In genomic region chr8:119776668-119777245, GRCm38 (mm10) we compare ENCODE assay signal across 10 mouse cellular contexts. TPM values are rescaled to one million over a fixed set of nuclear protein-coding genes. Genes with fewer than 3 reads are reported as not detected.
DNase-seq lines count a peak whose midpoint lies in the region; ATAC-seq and TF ChIP-seq lines count a peak whose summit lies in the region.
"Had no signal": no experiment of that assay in that cellular context is flagged by ENCODE, and none has a peak within 500 bp of the region (broad histone marks: within the 10 kb centered on the region; RNA-seq: fewer than 3 reads in every experiment).

No protein-coding gene starts in this region.

- peaks cover 12% of the 10 kb centered on the region; the same call in 1 of the 2 replicates for H3K36me3 ChIP-seq in forebrain, embryonic 13.5 days (ENCODE audit: poor library complexity, severe bottlenecking)
- H3K36me3 ChIP-seq in forebrain, embryonic 16.5 days (ENCODE audit: control insufficient read depth, insufficient read depth): no peaks in the 10 kb centered on the region
- no peaks in the 10 kb centered on the region for H3K36me3 ChIP-seq in kidney, postnatal 0 days (ENCODE audit: insufficient read depth, low read length)
- no peaks in the 10 kb centered on the region; the same call in 1 of the 2 replicates for H3K36me3 ChIP-seq in kidney, embryonic 14.5 days (ENCODE audit: control insufficient read depth, insufficient read depth, low read length)
- H3K36me3 ChIP-seq in embryonic facial prominence, embryonic 10.5 days (replicated peaks): no peaks in the 10 kb centered on the region; the same call in 1 of the 2 replicates
- no peaks in the 10 kb centered on the region for H3K36me3 ChIP-seq in intestine, embryonic 16.5 days (ENCODE audit: control insufficient read depth, insufficient read depth, low read length)

- no peaks in the 10 kb centered on the region; the same call in 1 of the 2 replicates for H3K27me3 ChIP-seq in forebrain, embryonic 13.5 days
- no peaks in the 10 kb centered on the region; the same call in 1 of the 2 replicates for H3K27me3 ChIP-seq in forebrain, embryonic 16.5 days (replicated peaks; ENCODE audit: control insufficient read depth, insufficient read depth, low read length)
- H3K27me3 ChIP-seq in kidney, postnatal 0 days (ENCODE audit: insufficient read depth, low read length): no peaks in the 10 kb centered on the region
- no peaks in the 10 kb centered on the region for H3K27me3 ChIP-seq in kidney, embryonic 14.5 days (ENCODE audit: control insufficient read depth, insufficient read depth, low read length)
- H3K27me3 ChIP-seq in embryonic facial prominence, embryonic 10.5 days (replicated peaks; ENCODE audit: low read depth, poor library complexity, severe bottlenecking): no peaks in the 10 kb centered on the region
- no peaks in the 10 kb centered on the region for H3K27me3 ChIP-seq in intestine, embryonic 16.5 days (replicated peaks; ENCODE audit: control insufficient read depth, insufficient read depth, low read length)

- intact Hi-C loops in gastrocnemius, postnatal 14 days (cut with DNase I; ENCODE audit: low total_unique reads): no loop called here

- no peaks in the 10 kb centered on the region for H3K9me3 ChIP-seq in forebrain, embryonic 13.5 days (replicated peaks)
- H3K9me3 ChIP-seq in forebrain, embryonic 16.5 days (ENCODE audit: control insufficient read depth, low read length): no peaks in the 10 kb centered on the region
- H3K9me3 ChIP-seq in kidney, postnatal 0 days (replicated peaks; ENCODE audit: low read length): no peaks in the 10 kb centered on the region
- H3K9me3 ChIP-seq in kidney, embryonic 14.5 days (ENCODE audit: control insufficient read depth, low read length): no peaks in the 10 kb centered on the region
- H3K9me3 ChIP-seq in embryonic facial prominence, embryonic 10.5 days: no peaks in the 10 kb centered on the region
- H3K9me3 ChIP-seq in intestine, embryonic 16.5 days (ENCODE audit: control insufficient read depth, low read length): no peaks in the 10 kb centered on the region

- WGBS in forebrain, embryonic 13.5 days: 91% methylated on average over 7 of the region's 7 CpGs
- 91% methylated on average over 7 of the region's 7 CpGs for WGBS in forebrain, embryonic 16.5 days
- 76% methylated on average over 7 of the region's 7 CpGs for WGBS in kidney, postnatal 0 days
- WGBS in kidney, embryonic 14.5 days: 85% methylated on average over 7 of the region's 7 CpGs
- WGBS in embryonic facial prominence, embryonic 10.5 days: 86% methylated on average over 7 of the region's 7 CpGs
- 79% methylated on average over 7 of the region's 7 CpGs for WGBS in intestine, embryonic 16.5 days

- TF ChIP-seq CTCF in kidney, postnatal 0 days (IDR thresholded peaks at IDR 0.05; ENCODE audit: low read depth): no peak

- no peak overlapping the region for H3K4me3 ChIP-seq in forebrain, embryonic 13.5 days
- no peak overlapping the region for H3K4me3 ChIP-seq in forebrain, embryonic 16.5 days (replicated peaks; ENCODE audit: low read length)
- H3K4me3 ChIP-seq in kidney, postnatal 0 days (replicated peaks; ENCODE audit: low read depth, low read length): no peak overlapping the region
- H3K4me3 ChIP-seq in kidney, embryonic 14.5 days (ENCODE audit: low read length): no peak overlapping the region
- H3K4me3 ChIP-seq in embryonic facial prominence, embryonic 10.5 days: no peak overlapping the region
- H3K4me3 ChIP-seq in intestine, embryonic 16.5 days (ENCODE audit: low read length): no peak overlapping the region

- DNase-seq in kidney, postnatal 0 days (ENCODE audit: low spot score): no peak
- DNase-seq in embryonic facial prominence, embryonic 10.5 days (ENCODE audit: low spot score): no peak
- no peak for DNase-seq in gastrocnemius, postnatal 14 days
- DNase-seq in urinary bladder, postnatal 14 days (ENCODE audit: low spot score): no peak
- DNase-seq: cerebellum, postnatal 10 days; lung, postnatal 14 days had no signal

- peak overlapping the region; percentile 90 for H3K4me2 ChIP-seq in forebrain, embryonic 13.5 days
- no peak overlapping the region for H3K4me2 ChIP-seq in forebrain, embryonic 16.5 days (ENCODE audit: low read length)
- H3K4me2 ChIP-seq in kidney, postnatal 0 days (ENCODE audit: low read length): no peak overlapping the region
- H3K4me2 ChIP-seq in kidney, embryonic 14.5 days (replicated peaks; ENCODE audit: low read depth, low read length): no peak overlapping the region; the same call in 1 of the 2 replicates
- H3K4me2 ChIP-seq in intestine, embryonic 16.5 days (ENCODE audit: low read depth, low read length): peak overlapping the region; percentile 93; the same call in 1 of the 2 replicates

- H3K4me1 ChIP-seq in forebrain, embryonic 13.5 days: peaks cover 20% of the 10 kb centered on the region
- H3K4me1 ChIP-seq in forebrain, embryonic 16.5 days (replicated peaks; ENCODE audit: control insufficient read depth, insufficient read depth, low read length): peaks cover 14% of the 10 kb centered on the region
- peaks cover 12% of the 10 kb centered on the region for H3K4me1 ChIP-seq in kidney, postnatal 0 days (replicated peaks; ENCODE audit: insufficient read depth, low read length)
- peaks cover 7% of the 10 kb centered on the region; the same call in 1 of the 2 replicates for H3K4me1 ChIP-seq in kidney, embryonic 14.5 days (ENCODE audit: control insufficient read depth, insufficient read depth, low read length)
- peaks cover 37% of the 10 kb centered on the region for H3K4me1 ChIP-seq in embryonic facial prominence, embryonic 10.5 days
- H3K4me1 ChIP-seq in intestine, embryonic 16.5 days (ENCODE audit: control insufficient read depth, insufficient read depth, low read length): peaks cover 14% of the 10 kb centered on the region

- H3K9ac ChIP-seq in forebrain, embryonic 13.5 days: no peak overlapping the region
- H3K9ac ChIP-seq in forebrain, embryonic 16.5 days (replicated peaks; ENCODE audit: low read depth, low read length): no peak overlapping the region
- no peak overlapping the region for H3K9ac ChIP-seq in kidney, postnatal 0 days (ENCODE audit: low read depth, low read length)
- H3K9ac ChIP-seq in kidney, embryonic 14.5 days (ENCODE audit: low read depth, low read length): no peak overlapping the region
- peak overlapping the region; percentile 82; the same call in 1 of the 2 replicates for H3K9ac ChIP-seq in intestine, embryonic 16.5 days (ENCODE audit: low read depth, low read length)

- ATAC-seq in forebrain, embryonic 13.5 days: no peak
- ATAC-seq in forebrain, embryonic 16.5 days: no peak
- ATAC-seq in kidney, postnatal 0 days (replicated peaks; ENCODE audit: low FRiP score, low read depth): no peak
- ATAC-seq in kidney, embryonic 14.5 days (ENCODE audit: low FRiP score, low TSS enrichment): no peak
- ATAC-seq in intestine, embryonic 16.5 days: no peak

- no peak overlapping the region for H3K27ac ChIP-seq in forebrain, embryonic 13.5 days
- no peak overlapping the region for H3K27ac ChIP-seq in forebrain, embryonic 16.5 days (ENCODE audit: low read length)
- peak overlapping the region; percentile 87; the same call in 1 of the 2 replicates for H3K27ac ChIP-seq in kidney, postnatal 0 days
- no peak overlapping the region for H3K27ac ChIP-seq in kidney, embryonic 14.5 days (ENCODE audit: low read depth, low read length)
- 0 out of 2 replicates have a peak overlapping the region, but pooled peaks have one; percentile 1 for H3K27ac ChIP-seq in embryonic facial prominence, embryonic 10.5 days (replicated peaks)
- H3K27ac ChIP-seq in intestine, embryonic 16.5 days (ENCODE audit: low read length): no peak overlapping the region

RNA-seq across cellular contexts. Expression of gene Tldc1, which starts 1.5 kb away (rescaled TPM):
- polyA plus RNA-seq in forebrain, embryonic 13.5 days (2015; fragmentation: Nextera tagmentation; extraction: Ambion mirVana): 11.6 and 14.4 TPM in 2 replicates
- polyA plus RNA-seq in forebrain, embryonic 16.5 days (2015; fragmentation: Nextera tagmentation; extraction: Ambion mirVana): 15.3 and 16.1 TPM in 2 replicates
- 11.8 and 11.9 TPM in 2 replicates for polyA plus RNA-seq in kidney, postnatal 0 days (2015; fragmentation: Nextera tagmentation; extraction: Ambion mirVana)
- 6.4 and 13.0 TPM in 2 replicates for polyA plus RNA-seq in kidney, embryonic 14.5 days (2014; fragmentation: Nextera tagmentation; extraction: Ambion mirVana)
- polyA plus RNA-seq in embryonic facial prominence, embryonic 10.5 days (2016; fragmentation: Nextera tagmentation; extraction: Ambion mirVana): 12.8 and 14.5 TPM in 2 replicates
- 17.8 and 18.1 TPM in 2 replicates for polyA plus RNA-seq in intestine, embryonic 16.5 days (2015; fragmentation: Nextera tagmentation; extraction: Ambion mirVana)
- 1 to 10 TPM; 4.1 to 4.3 TPM for total RNA-seq in gastrocnemius, postnatal 14 days (2021)

Comparison
In these comparisons a context has a peak if more than half of its experiments do, and no peak if none do; other contexts are left out.
1. H3K27ac ChIP-seq: peak in kidney, postnatal 0 days (single experiment) and embryonic facial prominence, embryonic 10.5 days (single experiment); none in forebrain, embryonic 13.5 days (single experiment), forebrain, embryonic 16.5 days (single experiment), kidney, embryonic 14.5 days (single experiment) and intestine, embryonic 16.5 days (single experiment).
2. H3K4me2 ChIP-seq: peak in forebrain, embryonic 13.5 days (single experiment) and intestine, embryonic 16.5 days (single experiment); none in forebrain, embryonic 16.5 days (single experiment), kidney, postnatal 0 days (single experiment) and kidney, embryonic 14.5 days (single experiment).